Mouse (Mus musculus): Measurements from ENCODE around the gene Zfp740. TPM values are rescaled to one million over a fixed set of nuclear protein-coding genes. Genes with fewer than 3 reads are reported as not detected.

The Zfp740 gene
- polyA plus RNA-seq, 1 experiment from 2014 or later = 111 TPM

GRCm38 (mm10) chr15:102247252-102248130 is 44.4 kb downstream of the Zfp740 start:
- Histone ChIP-seq H3K4me1 (peaks cover 46% of the 10 kb centered on the region), H3K27ac (peak overlapping the region; percentile 86), H3K36me3 (no peaks in the 10 kb centered on the region), H3K9ac (peak overlapping the region; percentile 60), H3K4me2 (replicated peaks) (peak overlapping the region; percentile 97), H3K9me3 (replicated peaks) (no peaks in the 10 kb centered on the region), H3K27me3 (peaks cover 93% of the 10 kb centered on the region), H3K4me3 (peak overlapping the region; percentile 57)
- 1% methylated on average over 56 of the region's 65 CpGs for WGBS
- peak; percentile 49 for ATAC-seq (ENCODE audit: low FRiP score)

- Histone ChIP-seq H3K27ac (peak overlapping the region; percentile 86), H3K4me3 (peak overlapping the region; percentile 57), H3K9ac (peak overlapping the region; percentile 60), H3K36me3 (no peaks in the 10 kb centered on the region), H3K27me3 (peaks cover 90% of the 10 kb centered on the region), H3K9me3 (replicated peaks) (no peaks in the 10 kb centered on the region), H3K4me1 (peaks cover 44% of the 10 kb centered on the region), H3K4me2 (replicated peaks) (peak overlapping the region; percentile 97)
- WGBS = 7% methylated on average over 8 of the region's 8 CpGs
- ATAC-seq (ENCODE audit: low FRiP score) = no peak
Observed at GRCm38 (mm10) chr15:102248131-102248811, 45.2 kb downstream of the Zfp740 start.

- no peaks in the 10 kb centered on the region for H3K9me3 ChIP-seq (replicated peaks)
- H3K4me3 ChIP-seq = peak overlapping the region; percentile 57; the same call in 1 of the 2 replicates
- ATAC-seq (ENCODE audit: low FRiP score) = no peak
- H3K27ac ChIP-seq = peak overlapping the region; percentile 81
- WGBS = 11% methylated on average over 3 of the region's 3 CpGs
- no peaks in the 10 kb centered on the region for H3K36me3 ChIP-seq
- peaks cover 39% of the 10 kb centered on the region for H3K4me1 ChIP-seq
- H3K4me2 ChIP-seq (replicated peaks) = peak overlapping the region; percentile 97
- H3K27me3 ChIP-seq = peaks cover 85% of the 10 kb centered on the region
- H3K9ac ChIP-seq = no peak overlapping the region
Observed at GRCm38 (mm10) chr15:102248812-102249191, 45.8 kb downstream of the Zfp740 start.

- no peak for ATAC-seq (ENCODE audit: low FRiP score)
- WGBS = 2% methylated on average over 13 of the region's 13 CpGs
- Histone ChIP-seq H3K4me2 (replicated peaks) (peak overlapping the region; percentile 97), H3K4me3 (0 out of 2 replicates have a peak overlapping the region, but pooled peaks have one; percentile 3), H3K9me3 (replicated peaks) (no peaks in the 10 kb centered on the region), H3K36me3 (no peaks in the 10 kb centered on the region), H3K4me1 (peaks cover 35% of the 10 kb centered on the region), H3K9ac (0 out of 2 replicates have a peak overlapping the region, but pooled peaks have one; percentile 23), H3K27ac (peak overlapping the region; percentile 81), H3K27me3 (peaks cover 85% of the 10 kb centered on the region)
Observed at GRCm38 (mm10) chr15:102249251-102249691, 46.2 kb downstream of the Zfp740 start.

GRCm38 (mm10) chr15:102249967-102250366 is 46.9 kb downstream of the Zfp740 start:
- 43% methylated on average over 9 of the region's 9 CpGs for WGBS
- no peaks in the 10 kb centered on the region for H3K9me3 ChIP-seq (replicated peaks)
- peaks cover 33% of the 10 kb centered on the region for H3K4me1 ChIP-seq
- H3K4me2 ChIP-seq (replicated peaks) = peak overlapping the region; percentile 97
- H3K9ac ChIP-seq = no peak overlapping the region
- no peaks in the 10 kb centered on the region for H3K36me3 ChIP-seq
- H3K27me3 ChIP-seq = peaks cover 85% of the 10 kb centered on the region
- peak overlapping the region; percentile 81 for H3K27ac ChIP-seq
- no peak for ATAC-seq (ENCODE audit: low FRiP score)
- H3K4me3 ChIP-seq = no peak overlapping the region

GRCm38 (mm10) chr15:102250521-102250920 is 47.5 kb downstream of the Zfp740 start:
- Histone ChIP-seq H3K9me3 (replicated peaks) (no peaks in the 10 kb centered on the region), H3K9ac (no peak overlapping the region), H3K27ac (no peak overlapping the region), H3K4me2 (replicated peaks) (no peak overlapping the region), H3K27me3 (peaks cover 85% of the 10 kb centered on the region), H3K4me3 (no peak overlapping the region), H3K4me1 (peaks cover 30% of the 10 kb centered on the region), H3K36me3 (no peaks in the 10 kb centered on the region)
- 57% methylated on average over 5 of the region's 5 CpGs for WGBS
- ATAC-seq (ENCODE audit: low FRiP score) = no peak

GRCm38 (mm10) chr15:102255547-102256255 is 52.7 kb downstream of the Zfp740 start:
- Histone ChIP-seq H3K4me3 (peak overlapping the region; percentile 56), H3K9ac (peak overlapping the region; percentile 75), H3K36me3 (no peaks in the 10 kb centered on the region), H3K4me2 (replicated peaks) (peak overlapping the region; percentile 91), H3K4me1 (peaks cover 29% of the 10 kb centered on the region), H3K27ac (peak overlapping the region; percentile 83; the same call in 1 of the 2 replicates), H3K27me3 (peaks cover 83% of the 10 kb centered on the region), H3K9me3 (replicated peaks) (no peaks in the 10 kb centered on the region)
- 36% methylated on average over 13 of the region's 14 CpGs for WGBS
- ATAC-seq (ENCODE audit: low FRiP score) = no peak

GRCm38 (mm10) chr15:102256431-102257201 is 53.6 kb downstream of the Zfp740 start:
- H3K9me3 ChIP-seq (replicated peaks) = no peaks in the 10 kb centered on the region
- ATAC-seq (ENCODE audit: low FRiP score) = no peak
- WGBS = 6% methylated on average over 22 of the region's 22 CpGs
- peak overlapping the region; percentile 56 for H3K4me3 ChIP-seq
- peaks cover 76% of the 10 kb centered on the region for H3K27me3 ChIP-seq
- H3K27ac ChIP-seq = peak overlapping the region; percentile 83
- peaks cover 29% of the 10 kb centered on the region for H3K4me1 ChIP-seq
- H3K9ac ChIP-seq = peak overlapping the region; percentile 75
- H3K36me3 ChIP-seq = no peaks in the 10 kb centered on the region
- H3K4me2 ChIP-seq (replicated peaks) = peak overlapping the region; percentile 91

GRCm38 (mm10) chr15:102257202-102258075 is 54.4 kb downstream of the Zfp740 start, which contains the start of gene Rarg:
TSS of gene Rarg (minus strand) at chr15:102257517.
- H3K27me3 ChIP-seq = peaks cover 73% of the 10 kb centered on the region
- H3K4me3 ChIP-seq = peak within 1 kb of the TSS; percentile 56
- no peak for ATAC-seq (ENCODE audit: low FRiP score)
- peak within 1 kb of the TSS; percentile 83 for H3K27ac ChIP-seq
- H3K9me3 ChIP-seq (replicated peaks) = no peaks in the 10 kb centered on the region
- no peaks in the 10 kb centered on the region for H3K36me3 ChIP-seq
- H3K4me1 ChIP-seq = peaks cover 29% of the 10 kb centered on the region
- WGBS = under 1% methylated on average over 40 of the region's 46 CpGs
- peak within 1 kb of the TSS; percentile 75 for H3K9ac ChIP-seq
- H3K4me2 ChIP-seq (replicated peaks) = peak within 1 kb of the TSS; percentile 91

- Histone ChIP-seq H3K4me1 (peaks cover 29% of the 10 kb centered on the region), H3K36me3 (no peaks in the 10 kb centered on the region), H3K9me3 (replicated peaks) (no peaks in the 10 kb centered on the region), H3K4me2 (replicated peaks) (peak overlapping the region; percentile 91), H3K27ac (peak overlapping the region; percentile 83), H3K4me3 (peak overlapping the region; percentile 56), H3K9ac (no peak overlapping the region), H3K27me3 (peaks cover 71% of the 10 kb centered on the region)
- ATAC-seq (ENCODE audit: low FRiP score) = no peak
- WGBS = 5% methylated on average over 12 of the region's 12 CpGs
Observed at GRCm38 (mm10) chr15:102258076-102258470, 55.0 kb downstream of the Zfp740 start.
